Mouse (Mus musculus) liver, embryonic 14.5 days (tissue): ENCODE data around the gene Adcy6.

Experiments
- CTCF ChIP-seq: IDR thresholded peaks from 2 replicates; pipeline ENCODE4 v1.5.1; 2016; ENCODE audit warnings: antibody characterized with exemption, low read depth, control low read depth
- EP300 ChIP-seq: IDR thresholded peaks from 2 replicates; pipeline ENCODE4 v1.6.1; 2016; ENCODE audit warnings: antibody characterized with exemption, low read depth

DNA sequence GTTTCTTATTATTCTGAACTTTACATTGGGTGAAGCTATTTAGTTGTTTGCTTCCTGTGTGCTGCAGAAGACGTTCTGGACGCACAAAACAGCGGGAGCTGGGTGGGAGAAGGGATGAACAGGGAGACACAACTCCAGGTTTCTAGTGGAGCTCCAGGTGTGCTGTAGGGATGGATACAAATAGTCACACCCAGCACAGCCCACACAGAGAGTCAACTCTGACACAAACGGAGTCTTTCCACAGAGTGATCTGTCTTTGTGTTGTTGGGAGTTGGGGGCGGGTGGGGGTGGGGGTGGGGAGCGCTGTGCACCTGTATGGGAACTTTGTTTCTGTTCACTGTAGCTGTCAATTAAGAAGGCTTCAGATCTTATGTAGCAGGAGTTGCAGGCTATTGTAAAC is 12.8 kb upstream of the Adcy6 start:
- no peak for TF ChIP-seq CTCF
- no peak for TF ChIP-seq EP300
